Mouse (Mus musculus) liver, embryonic 15.5 days (tissue): ENCODE measurements at regions not wholly inside any gene's neighbourhood (a gene's known extent, or its start where the extent isn't known, plus 50 kb on each side); places are given as distances from the start of the nearest gene placed in this dataset.
"Not testable (repeated sequence)": the region's sequence is repeated elsewhere in the genome, so short reads cannot be mapped to it uniquely, and the experiment has no call there.

ENCODE experiments used
- ATAC-seq: fragments of 200-750 bp; cut with Nextera tagmentation; 2 replicates; pipeline ENCODE4 v1.8.0; 2017; ENCODE audit warnings: moderate number of reproducible peaks, mild to moderate bottlenecking, moderate library complexity; ENCODE audit not compliant: insufficient read depth
- H3K27ac ChIP-seq: fragments of 300-500 bp; sonication (generic); replicated peaks from 2 replicates; pipeline ENCODE4 v1.5.1; 2015; ENCODE audit warnings: mild to moderate bottlenecking, inconsistent platforms
- H3K27me3 ChIP-seq: fragments of 300-500 bp; sonication (generic); 2 replicates; pipeline ENCODE4 v1.6.1; 2015; ENCODE audit warnings: mild to moderate bottlenecking, inconsistent platforms
- H3K36me3 ChIP-seq: fragments of 300-500 bp; sonication (generic); replicated peaks from 2 replicates; pipeline ENCODE4 v1.6.1; 2015; ENCODE audit warnings: moderate library complexity, mild to moderate bottlenecking, inconsistent platforms
- H3K4me1 ChIP-seq: fragments of 300-500 bp; sonication (generic); replicated peaks from 2 replicates; pipeline ENCODE4 v1.6.1; 2015; ENCODE audit warnings: inconsistent platforms
- H3K4me2 ChIP-seq: fragments of 300-500 bp; sonication (generic); 2 replicates; pipeline ENCODE4 v1.6.1; 2015; ENCODE audit warnings: moderate library complexity, mild to moderate bottlenecking, inconsistent platforms
- H3K4me3 ChIP-seq: fragments of 300-500 bp; sonication (generic); replicated peaks from 2 replicates; pipeline ENCODE4 v1.5.1; 2015; ENCODE audit warnings: mild to moderate bottlenecking, inconsistent platforms
- H3K9ac ChIP-seq: fragments of 300-500 bp; sonication (generic); 2 replicates; pipeline ENCODE4 v1.6.1; 2015; ENCODE audit warnings: moderate library complexity, mild to moderate bottlenecking, inconsistent platforms
- H3K9me3 ChIP-seq: fragments of 300-500 bp; sonication (generic); replicated peaks from 2 replicates; pipeline ENCODE4 v1.6.1; 2016; ENCODE audit warnings: inconsistent platforms
- WGBS: fragments of 180-500 bp; shearing (Covaris S2); methylation state at CpG from one replicate; pipeline ENCODE4 v1.1.7; 2015; ENCODE audit warnings: mixed read lengths; ENCODE audit not compliant: insufficient replicate concordance; 5-methylcytosine and 5-hydroxymethylcytosine counted together

- WGBS: 71% methylated on average over 2 of the region's 2 CpGs
- H3K36me3 ChIP-seq: no peaks in the 10 kb centered on the region
- no peak for ATAC-seq
Observed at GRCm38 (mm10) chr5:4248422-4248821, 56.3 kb downstream of the Mterf1b start.

DNA sequence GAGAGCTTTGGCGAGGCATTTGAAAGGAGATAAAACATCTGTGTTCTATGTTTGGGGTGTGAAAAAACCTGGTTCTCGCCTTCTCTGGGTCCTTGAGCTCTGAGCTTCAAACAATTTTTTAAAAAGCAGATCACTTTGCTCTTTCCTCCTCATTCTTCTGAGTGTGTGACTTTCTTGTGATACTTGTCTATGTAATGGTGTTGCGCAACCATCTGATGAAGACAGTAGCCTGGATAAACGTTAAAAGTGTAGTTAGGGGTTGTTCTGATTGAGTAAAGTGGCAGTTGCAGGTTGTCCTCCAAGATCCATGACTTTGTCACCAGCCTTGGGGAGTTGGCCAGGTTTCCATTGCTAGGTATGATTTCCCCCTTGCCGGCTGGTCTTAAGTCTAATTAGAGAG is 62.1 kb downstream of the Mterf1b start:
- H3K9me3 ChIP-seq, H3K36me3 ChIP-seq, H3K4me1 ChIP-seq, H3K9ac ChIP-seq, H3K4me3 ChIP-seq, H3K27ac ChIP-seq, H3K4me2 ChIP-seq, ATAC-seq, H3K27me3 ChIP-seq: not testable (repeated sequence)
- 60% methylated on average over 5 of the region's 5 CpGs for WGBS

More at GRCm38 (mm10) chr5:4248422-4248821, 56.3 kb downstream of the Mterf1b start:
- Histone ChIP-seq H3K9ac (no peak overlapping the region), H3K4me2 (no peak overlapping the region), H3K27ac (no peak overlapping the region), H3K27me3 (no peaks in the 10 kb centered on the region), H3K4me3 (no peak overlapping the region), H3K4me1 (no peaks in the 10 kb centered on the region), H3K9me3 (no peaks in the 10 kb centered on the region)

GRCm38 (mm10) chr5:4257048-4257750 is 65.0 kb downstream of the Mterf1b start:
- Histone ChIP-seq H3K27ac (no peak overlapping the region), H3K4me3 (no peak overlapping the region), H3K9ac (no peak overlapping the region), H3K4me2 (no peak overlapping the region), H3K4me1 (no peaks in the 10 kb centered on the region), H3K9me3 (no peaks in the 10 kb centered on the region), H3K27me3 (no peaks in the 10 kb centered on the region), H3K36me3 (no peaks in the 10 kb centered on the region)
- ATAC-seq: no peak
- 59% methylated on average over 12 of the region's 12 CpGs for WGBS

- H3K9ac ChIP-seq: no peak overlapping the region
- H3K4me2 ChIP-seq: no peak overlapping the region
- H3K27me3 ChIP-seq: no peaks in the 10 kb centered on the region
- ATAC-seq: no peak
- no peaks in the 10 kb centered on the region for H3K4me1 ChIP-seq
- WGBS: 64% methylated on average over 4 of the region's 4 CpGs
- no peak overlapping the region for H3K27ac ChIP-seq
- no peaks in the 10 kb centered on the region for H3K9me3 ChIP-seq
- H3K4me3 ChIP-seq: no peak overlapping the region
- H3K36me3 ChIP-seq: no peaks in the 10 kb centered on the region
Observed at GRCm38 (mm10) chr5:4259260-4259659, 67.1 kb downstream of the Mterf1b start.

GRCm38 (mm10) chr5:4262666-4263065 is 70.5 kb downstream of the Mterf1b start:
- Histone ChIP-seq H3K36me3 (no peaks in the 10 kb centered on the region), H3K4me3 (no peak overlapping the region), H3K9ac (no peak overlapping the region), H3K9me3 (no peaks in the 10 kb centered on the region), H3K27ac (no peak overlapping the region), H3K4me2 (no peak overlapping the region), H3K4me1 (no peaks in the 10 kb centered on the region), H3K27me3 (no peaks in the 10 kb centered on the region)
- 73% methylated on average over 1 of the region's 1 CpGs for WGBS
- no peak for ATAC-seq

- ATAC-seq: no peak
- H3K4me3 ChIP-seq: no peak overlapping the region
- no peaks in the 10 kb centered on the region for H3K27me3 ChIP-seq
- H3K9me3 ChIP-seq: no peaks in the 10 kb centered on the region
- WGBS: 46% methylated on average over 5 of the region's 5 CpGs
- H3K9ac ChIP-seq: no peak overlapping the region
- H3K4me1 ChIP-seq: no peaks in the 10 kb centered on the region
- H3K4me2 ChIP-seq: no peak overlapping the region
- no peak overlapping the region for H3K27ac ChIP-seq
- H3K36me3 ChIP-seq: no peaks in the 10 kb centered on the region
Observed at GRCm38 (mm10) chr5:4263560-4264160, 71.5 kb downstream of the Mterf1b start.

- ATAC-seq: no peak
- no peak overlapping the region for H3K27ac ChIP-seq
- 68% methylated on average over 2 of the region's 2 CpGs for WGBS
Observed at GRCm38 (mm10) chr5:4267717-4268116, 75.5 kb downstream of the Mterf1b start.

GRCm38 (mm10) chr5:4273001-4273400 is 80.8 kb downstream of the Mterf1b start:
- H3K9ac ChIP-seq: no peak overlapping the region
- ATAC-seq: no peak
- H3K27ac ChIP-seq: no peak overlapping the region
- no peak overlapping the region for H3K4me3 ChIP-seq
- 61% methylated on average over 5 of the region's 5 CpGs for WGBS
- no peaks in the 10 kb centered on the region for H3K36me3 ChIP-seq
- no peak overlapping the region for H3K4me2 ChIP-seq
- no peaks in the 10 kb centered on the region for H3K27me3 ChIP-seq
- H3K9me3 ChIP-seq: no peaks in the 10 kb centered on the region
- no peaks in the 10 kb centered on the region for H3K4me1 ChIP-seq

More at GRCm38 (mm10) chr5:4267717-4268116, 75.5 kb downstream of the Mterf1b start:
- Histone ChIP-seq H3K9me3 (no peaks in the 10 kb centered on the region), H3K4me2 (no peak overlapping the region), H3K4me1 (no peaks in the 10 kb centered on the region), H3K9ac (no peak overlapping the region), H3K4me3 (no peak overlapping the region), H3K36me3 (no peaks in the 10 kb centered on the region), H3K27me3 (no peaks in the 10 kb centered on the region)

DNA sequence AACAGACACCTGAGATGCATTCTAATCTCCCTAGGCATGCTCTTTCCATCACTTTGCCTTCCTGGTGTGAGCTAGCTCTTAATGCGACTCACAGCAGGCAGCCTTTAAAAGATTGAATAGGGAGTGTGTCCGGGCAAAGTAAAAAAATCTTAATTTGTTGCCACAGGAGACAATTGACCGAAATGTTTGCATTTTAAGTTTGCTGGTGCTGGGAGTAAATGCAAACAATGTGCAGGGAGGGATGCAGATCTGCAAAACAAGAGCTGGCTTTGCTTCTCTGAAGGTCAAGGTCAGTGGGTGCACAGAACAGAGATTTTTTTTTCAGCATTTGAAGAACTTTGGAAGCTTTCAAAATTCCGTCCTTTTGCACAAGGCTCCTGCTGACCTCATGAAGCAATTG is 111.4 kb downstream of the Mterf1b start:
- ATAC-seq: no peak
- Histone ChIP-seq H3K27me3 (no peaks in the 10 kb centered on the region), H3K36me3 (no peaks in the 10 kb centered on the region), H3K4me2 (no peak overlapping the region), H3K27ac (no peak overlapping the region), H3K4me1 (no peaks in the 10 kb centered on the region), H3K9me3 (no peaks in the 10 kb centered on the region), H3K9ac (no peak overlapping the region), H3K4me3 (no peak overlapping the region)
- 30% methylated on average over 4 of the region's 4 CpGs for WGBS

GRCm38 (mm10) chr5:4304201-4304600 is 112.0 kb downstream of the Mterf1b start:
- Histone ChIP-seq H3K4me3 (no peak overlapping the region), H3K27me3 (no peaks in the 10 kb centered on the region), H3K36me3 (no peaks in the 10 kb centered on the region), H3K9me3 (no peaks in the 10 kb centered on the region), H3K9ac (no peak overlapping the region), H3K27ac (no peak overlapping the region), H3K4me1 (no peaks in the 10 kb centered on the region), H3K4me2 (no peak overlapping the region)
- no peak for ATAC-seq
- 48% methylated on average over 5 of the region's 5 CpGs for WGBS

DNA sequence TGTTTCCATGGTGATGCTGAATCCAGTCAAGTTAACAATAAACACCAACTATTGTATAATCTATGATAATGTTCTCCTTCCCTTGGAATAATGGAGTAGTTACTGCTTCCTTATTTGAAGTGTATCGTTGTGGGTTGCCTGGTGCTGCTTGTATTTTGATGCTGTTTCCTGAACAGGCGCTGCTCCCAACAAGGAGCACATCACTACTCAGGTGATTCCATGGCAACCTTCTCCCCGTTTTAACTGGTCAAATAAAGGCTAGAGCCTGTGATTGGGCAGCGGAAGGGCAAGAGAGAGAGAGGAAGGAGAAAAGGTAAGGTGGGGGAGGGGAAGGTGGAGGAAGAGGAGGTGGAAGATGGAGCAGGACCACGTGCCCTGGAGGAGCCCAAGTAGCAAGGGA is 116.3 kb downstream of the Mterf1b start:
- H3K27ac ChIP-seq: no peak overlapping the region
- no peaks in the 10 kb centered on the region for H3K9me3 ChIP-seq
- H3K4me1 ChIP-seq: no peaks in the 10 kb centered on the region
- ATAC-seq: no peak
- no peaks in the 10 kb centered on the region for H3K36me3 ChIP-seq
- H3K27me3 ChIP-seq: no peaks in the 10 kb centered on the region
- H3K4me3 ChIP-seq: no peak overlapping the region
- H3K9ac ChIP-seq: no peak overlapping the region
- no peak overlapping the region for H3K4me2 ChIP-seq
- 48% methylated on average over 5 of the region's 5 CpGs for WGBS

GRCm38 (mm10) chr5:4311169-4311568 is 119.0 kb downstream of the Mterf1b start:
- H3K9ac ChIP-seq: no peak overlapping the region
- H3K4me3 ChIP-seq: no peak overlapping the region
- H3K27ac ChIP-seq: no peak overlapping the region
- H3K9me3 ChIP-seq: no peaks in the 10 kb centered on the region
- ATAC-seq: no peak
- no peak overlapping the region for H3K4me2 ChIP-seq
- H3K4me1 ChIP-seq: no peaks in the 10 kb centered on the region
- H3K36me3 ChIP-seq: no peaks in the 10 kb centered on the region
- H3K27me3 ChIP-seq: no peaks in the 10 kb centered on the region
- WGBS: 66% methylated on average over 4 of the region's 4 CpGs
